Mouse (Mus musculus) liver, embryonic 12.5 days (tissue): ENCODE results near the gene Ccdc163. TPM values are rescaled to one million over a fixed set of nuclear protein-coding genes. Genes with fewer than 3 reads are reported as not detected.
A peak's percentile ranks its signal among the peaks of the same experiment; 100 is the strongest.

Source experiments
- ATAC-seq: fragments of 200-750 bp; cut with Nextera tagmentation; 2 replicates; pipeline ENCODE4 v1.8.0; 2017; ENCODE audit warnings: moderate number of reproducible peaks, mild to moderate bottlenecking, moderate library complexity
- H3K27ac ChIP-seq: fragments of 300-500 bp; sonication (generic); 2 replicates; pipeline ENCODE4 v1.5.1; 2016; ENCODE audit warnings: mild to moderate bottlenecking
- H3K27me3 ChIP-seq: fragments of 300-500 bp; sonication (generic); replicated peaks from 2 replicates; pipeline ENCODE4 v1.6.1; 2016; ENCODE audit warnings: mild to moderate bottlenecking, moderate library complexity
- H3K36me3 ChIP-seq: fragments of 300-500 bp; sonication (generic); 2 replicates; pipeline ENCODE4 v1.6.1; 2016; ENCODE audit warnings: mild to moderate bottlenecking, moderate library complexity
- H3K4me1 ChIP-seq: fragments of 300-500 bp; sonication (generic); 2 replicates; pipeline ENCODE4 v1.6.1; 2016
- H3K4me2 ChIP-seq: fragments of 300-500 bp; sonication (generic); 2 replicates; pipeline ENCODE4 v1.6.1; 2016; ENCODE audit warnings: mild to moderate bottlenecking, moderate library complexity
- H3K4me3 ChIP-seq: fragments of 300-500 bp; sonication (generic); 2 replicates; pipeline ENCODE4 v1.5.1; 2016; ENCODE audit warnings: mild to moderate bottlenecking, moderate library complexity
- H3K9ac ChIP-seq: fragments of 300-500 bp; sonication (generic); 2 replicates; pipeline ENCODE4 v1.6.1; 2016; ENCODE audit warnings: mild to moderate bottlenecking, moderate library complexity
- H3K9me3 ChIP-seq: fragments of 300-500 bp; sonication (generic); replicated peaks from 2 replicates; pipeline ENCODE4 v1.6.1; 2016; ENCODE audit warnings: mild to moderate bottlenecking, moderate library complexity
- WGBS: fragments of 180-500 bp; shearing (Covaris S2); methylation state at CpG from one replicate; pipeline ENCODE4 v1.1.7; 2016; ENCODE audit not compliant: insufficient replicate concordance; 5-methylcytosine and 5-hydroxymethylcytosine counted together
- polyA plus RNA-seq: library from polyadenylated mRNA; unstranded; fragments of >200 nt; fragmentation: Nextera tagmentation; extraction: Ambion mirVana; gene quantifications from 2 replicates; pipeline ENCODE4 v1.2.1, GENCODE M21; 2016

Ccdc163 gene
- polyA plus RNA-seq, 1 experiment from 2014 or later = 17.5 TPM

GRCm38 (mm10) chr4:116734996-116735395 is 26.7 kb downstream of the Ccdc163 start:
- 53% methylated on average over 2 of the region's 2 CpGs for WGBS
- ATAC-seq = no peak
- Histone ChIP-seq H3K9me3 (no peaks in the 10 kb centered on the region), H3K27me3 (no peaks in the 10 kb centered on the region), H3K9ac (no peak overlapping the region), H3K27ac (no peak overlapping the region), H3K4me2 (no peak overlapping the region), H3K4me1 (no peaks in the 10 kb centered on the region), H3K36me3 (no peaks in the 10 kb centered on the region), H3K4me3 (no peak overlapping the region)

GRCm38 (mm10) chr4:116738972-116739751 is 30.9 kb downstream of the Ccdc163 start:
- no peaks in the 10 kb centered on the region for H3K36me3 ChIP-seq
- no peak overlapping the region for H3K4me3 ChIP-seq
- no peak for ATAC-seq
- H3K9me3 ChIP-seq = no peaks in the 10 kb centered on the region
- H3K9ac ChIP-seq = no peak overlapping the region
- H3K4me1 ChIP-seq = no peaks in the 10 kb centered on the region
- H3K4me2 ChIP-seq = no peak overlapping the region
- no peaks in the 10 kb centered on the region for H3K27me3 ChIP-seq
- WGBS = 45% methylated on average over 9 of the region's 9 CpGs
- H3K27ac ChIP-seq = no peak overlapping the region

GRCm38 (mm10) chr4:116749750-116750149 is 41.4 kb downstream of the Ccdc163 start:
- no peaks in the 10 kb centered on the region for H3K36me3 ChIP-seq
- H3K4me3 ChIP-seq = no peak overlapping the region
- H3K27me3 ChIP-seq = no peaks in the 10 kb centered on the region
- H3K4me1 ChIP-seq = peaks cover 5% of the 10 kb centered on the region; the same call in 1 of the 2 replicates
- H3K27ac ChIP-seq = no peak overlapping the region
- H3K9ac ChIP-seq = no peak overlapping the region
- no peaks in the 10 kb centered on the region for H3K9me3 ChIP-seq
- ATAC-seq = no peak
- 74% methylated on average over 2 of the region's 2 CpGs for WGBS
- no peak overlapping the region for H3K4me2 ChIP-seq

GRCm38 (mm10) chr4:116761914-116762313 is 53.6 kb downstream of the Ccdc163 start:
- no peak for ATAC-seq
- H3K9ac ChIP-seq = no peak overlapping the region
- WGBS = 53% methylated on average over 2 of the region's 2 CpGs
- H3K9me3 ChIP-seq = no peaks in the 10 kb centered on the region
- H3K4me1 ChIP-seq = no peaks in the 10 kb centered on the region
- no peak overlapping the region for H3K27ac ChIP-seq
- H3K36me3 ChIP-seq = no peaks in the 10 kb centered on the region
- H3K4me2 ChIP-seq = no peak overlapping the region
- H3K4me3 ChIP-seq = no peak overlapping the region
- no peaks in the 10 kb centered on the region for H3K27me3 ChIP-seq

- Histone ChIP-seq H3K4me1 (peaks cover 10% of the 10 kb centered on the region), H3K9me3 (no peaks in the 10 kb centered on the region), H3K4me3 (no peak overlapping the region), H3K36me3 (no peaks in the 10 kb centered on the region), H3K27me3 (no peaks in the 10 kb centered on the region), H3K4me2 (no peak overlapping the region), H3K9ac (no peak overlapping the region), H3K27ac (no peak overlapping the region)
- no peak for ATAC-seq
- 71% methylated on average over 5 of the region's 5 CpGs for WGBS
Observed at GRCm38 (mm10) chr4:116764001-116764400, 55.7 kb downstream of the Ccdc163 start.

GRCm38 (mm10) chr4:116768510-116768909 is 60.2 kb downstream of the Ccdc163 start:
- WGBS = 66% methylated on average over 5 of the region's 5 CpGs
- H3K27ac ChIP-seq = peak overlapping the region; percentile 36; the same call in 1 of the 2 replicates
- H3K4me3 ChIP-seq = no peak overlapping the region
- no peak for ATAC-seq
- H3K36me3 ChIP-seq = no peaks in the 10 kb centered on the region
- H3K27me3 ChIP-seq = no peaks in the 10 kb centered on the region
- peaks cover 17% of the 10 kb centered on the region for H3K4me1 ChIP-seq
- no peaks in the 10 kb centered on the region for H3K9me3 ChIP-seq
- no peak overlapping the region for H3K4me2 ChIP-seq
- H3K9ac ChIP-seq = no peak overlapping the region

GRCm38 (mm10) chr4:116769060-116769459 is 60.8 kb downstream of the Ccdc163 start:
- peaks cover 17% of the 10 kb centered on the region for H3K4me1 ChIP-seq
- H3K27me3 ChIP-seq = no peaks in the 10 kb centered on the region
- H3K9ac ChIP-seq = no peak overlapping the region
- no peak overlapping the region for H3K27ac ChIP-seq
- H3K36me3 ChIP-seq = no peaks in the 10 kb centered on the region
- H3K4me2 ChIP-seq = no peak overlapping the region
- no peak for ATAC-seq
- H3K9me3 ChIP-seq = no peaks in the 10 kb centered on the region
- H3K4me3 ChIP-seq = no peak overlapping the region

- Histone ChIP-seq H3K27me3 (no peaks in the 10 kb centered on the region), H3K9ac (no peak overlapping the region), H3K36me3 (no peaks in the 10 kb centered on the region), H3K4me2 (no peak overlapping the region), H3K4me3 (no peak overlapping the region), H3K4me1 (no peaks in the 10 kb centered on the region), H3K9me3 (no peaks in the 10 kb centered on the region), H3K27ac (no peak overlapping the region)
- WGBS = 66% methylated on average over 5 of the region's 5 CpGs
- no peak for ATAC-seq
Observed at GRCm38 (mm10) chr4:116776391-116776790, 68.1 kb downstream of the Ccdc163 start.

- H3K27ac ChIP-seq = no peak overlapping the region
- H3K9me3 ChIP-seq = no peaks in the 10 kb centered on the region
- H3K9ac ChIP-seq = no peak overlapping the region
- H3K4me1 ChIP-seq = no peaks in the 10 kb centered on the region
- no peak overlapping the region for H3K4me2 ChIP-seq
- no peaks in the 10 kb centered on the region for H3K27me3 ChIP-seq
- no peaks in the 10 kb centered on the region for H3K36me3 ChIP-seq
- no peak for ATAC-seq
- WGBS = 71% methylated on average over 3 of the region's 3 CpGs
- H3K4me3 ChIP-seq = no peak overlapping the region
Observed at GRCm38 (mm10) chr4:116777079-116777478, 68.8 kb downstream of the Ccdc163 start.

GRCm38 (mm10) chr4:116780541-116780940 is 72.2 kb downstream of the Ccdc163 start:
- WGBS = 51% methylated on average over 2 of the region's 2 CpGs
- Histone ChIP-seq H3K27me3 (no peaks in the 10 kb centered on the region), H3K36me3 (no peaks in the 10 kb centered on the region), H3K9me3 (no peaks in the 10 kb centered on the region), H3K4me3 (no peak overlapping the region), H3K4me1 (no peaks in the 10 kb centered on the region), H3K9ac (no peak overlapping the region), H3K27ac (no peak overlapping the region), H3K4me2 (no peak overlapping the region)
- ATAC-seq = no peak

GRCm38 (mm10) chr4:116781366-116781765 is 73.1 kb downstream of the Ccdc163 start:
- Histone ChIP-seq H3K27me3 (no peaks in the 10 kb centered on the region), H3K27ac (no peak overlapping the region), H3K4me3 (no peak overlapping the region), H3K9me3 (no peaks in the 10 kb centered on the region), H3K36me3 (no peaks in the 10 kb centered on the region), H3K4me1 (no peaks in the 10 kb centered on the region), H3K9ac (no peak overlapping the region), H3K4me2 (no peak overlapping the region)
- ATAC-seq = no peak
- 39% methylated on average over 2 of the region's 2 CpGs for WGBS

GRCm38 (mm10) chr4:116782171-116782570 is 73.9 kb downstream of the Ccdc163 start:
- ATAC-seq = no peak
- no peak overlapping the region for H3K27ac ChIP-seq
- H3K36me3 ChIP-seq = no peaks in the 10 kb centered on the region
- H3K4me1 ChIP-seq = no peaks in the 10 kb centered on the region
- H3K9me3 ChIP-seq = no peaks in the 10 kb centered on the region
- no peaks in the 10 kb centered on the region for H3K27me3 ChIP-seq
- 52% methylated on average over 8 of the region's 8 CpGs for WGBS
- H3K4me3 ChIP-seq = no peak overlapping the region
- H3K4me2 ChIP-seq = no peak overlapping the region
- H3K9ac ChIP-seq = no peak overlapping the region

- no peak overlapping the region for H3K9ac ChIP-seq
- no peaks in the 10 kb centered on the region for H3K9me3 ChIP-seq
- no peaks in the 10 kb centered on the region for H3K27me3 ChIP-seq
- H3K4me1 ChIP-seq = peaks cover 9% of the 10 kb centered on the region; the same call in 1 of the 2 replicates
- ATAC-seq = no peak
- no peak overlapping the region for H3K4me2 ChIP-seq
- WGBS = 90% methylated on average over 1 of the region's 1 CpGs
- no peak overlapping the region for H3K27ac ChIP-seq
- H3K4me3 ChIP-seq = no peak overlapping the region
- no peaks in the 10 kb centered on the region for H3K36me3 ChIP-seq
Observed at GRCm38 (mm10) chr4:116786587-116786986, 78.3 kb downstream of the Ccdc163 start.
